Mouse (Mus musculus) liver, adult 2 months (tissue): ENCODE measurements around the gene Zfp385c.

Experiments used
- CTCF ChIP-seq: fragments of 200-500 bp; IDR thresholded peaks from 2 replicates; pipeline ENCODE4 v1.5.1; 2011; ENCODE audit warnings: low read depth, low read length, control low read depth
- POLR2A ChIP-seq: fragments of 200-500 bp; IDR thresholded peaks from 2 replicates; pipeline ENCODE4 v1.6.1; 2011; ENCODE audit warnings: low read length, control low read depth; ENCODE audit not compliant: insufficient read depth; ENCODE audit errors: extremely low read depth

DNA sequence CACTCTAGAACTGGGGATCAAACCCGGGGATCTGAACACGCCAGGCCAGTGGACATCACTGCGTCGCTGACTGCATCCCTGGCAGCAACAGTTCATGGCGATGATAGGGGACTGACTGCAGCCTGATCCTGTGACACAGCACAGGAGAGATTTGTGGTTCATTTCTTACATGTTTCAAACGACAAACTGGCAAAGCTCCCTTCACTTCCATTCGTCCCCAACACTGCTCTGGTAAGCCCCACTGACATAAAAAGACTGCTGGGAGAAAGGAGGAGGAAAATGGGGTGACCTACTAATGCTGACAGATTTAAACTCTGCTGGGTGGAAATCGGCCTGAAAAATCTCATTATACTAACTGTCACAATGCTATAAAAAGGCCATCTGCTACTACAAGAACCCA, 88.4 kb downstream of the Zfp385c start:
- no peak for TF ChIP-seq POLR2A
- TF ChIP-seq CTCF: no peak
